Comparison of ENCODE assay signal across 10 mouse cellular contexts in genomic region chr2:38485409-38485808, GRCm38 (mm10). TPM values are rescaled to one million over a fixed set of nuclear protein-coding genes. Genes with fewer than 3 reads are reported as not detected.
A peak's percentile ranks its signal among the peaks of the same experiment; 100 is the strongest.
DNase-seq lines count a peak whose midpoint lies in the region; ATAC-seq and TF ChIP-seq lines count a peak whose summit lies in the region.
"Had no signal": no experiment of that assay in that cellular context is flagged by ENCODE, and none has a peak within 500 bp of the region (broad histone marks: within the 10 kb centered on the region; RNA-seq: fewer than 3 reads in every experiment).

No protein-coding gene starts in this region.

- no peak overlapping the region for H3K4me3 ChIP-seq in heart, embryonic 12.5 days
- no peak overlapping the region for H3K4me3 ChIP-seq in liver, adult 2 months (ENCODE audit: insufficient read depth, low read depth, low read length)
- no peak overlapping the region for H3K4me3 ChIP-seq in intestine, embryonic 15.5 days (replicated peaks)
- no peak overlapping the region for H3K4me3 ChIP-seq in small intestine, adult 2 months (ENCODE audit: low read depth, low read length)
- H3K4me3 ChIP-seq: erythroblast, embryonic 14.5 days had no signal

- no peak overlapping the region for H3K9ac ChIP-seq in heart, embryonic 12.5 days
- H3K9ac ChIP-seq in liver, adult 2 months (ENCODE audit: low read depth, low read length): no peak overlapping the region
- H3K9ac ChIP-seq in intestine, embryonic 15.5 days: no peak overlapping the region

- no peaks in the 10 kb centered on the region for H3K27me3 ChIP-seq in heart, embryonic 12.5 days (replicated peaks)
- no peaks in the 10 kb centered on the region for H3K27me3 ChIP-seq in liver, adult 2 months (ENCODE audit: control insufficient read depth, insufficient read depth, low read length)
- no peaks in the 10 kb centered on the region for H3K27me3 ChIP-seq in intestine, embryonic 15.5 days (replicated peaks)
- no peaks in the 10 kb centered on the region for H3K27me3 ChIP-seq in small intestine, adult 2 months (ENCODE audit: control insufficient read depth, insufficient read depth, low read length)

- 78% methylated on average over 3 of the region's 3 CpGs for WGBS in heart, embryonic 12.5 days
- 34% methylated on average over 3 of the region's 3 CpGs for WGBS in liver, adult 2 months
- whole genome bisulfite sequencing in intestine, embryonic 15.5 days: 70% methylated on average over 3 of the region's 3 CpGs
- 24% methylated on average over 3 of the region's 3 CpGs for WGBS in small intestine, adult 2 months

- H3K27ac ChIP-seq in heart, embryonic 12.5 days (ENCODE audit: poor library complexity, severe bottlenecking): peak overlapping the region; percentile 51; the same call in 1 of the 2 replicates
- H3K27ac ChIP-seq in liver, adult 2 months (replicated peaks; ENCODE audit: insufficient read depth, low read depth, low read length): peak overlapping the region; percentile 87
- peak overlapping the region; percentile 87 for H3K27ac ChIP-seq in intestine, embryonic 15.5 days
- H3K27ac ChIP-seq in small intestine, adult 2 months (ENCODE audit: insufficient read depth, low read depth, low read length): peak overlapping the region; percentile 80

- no peaks in the 10 kb centered on the region for H3K79me2 ChIP-seq in liver, adult 2 months (ENCODE audit: control insufficient read depth, insufficient read depth, low read length)

- no peak for TF ChIP-seq CTCF in liver, adult 2 months (IDR thresholded peaks at IDR 0.05; ENCODE audit: low read depth, low read length)
- no peak for TF ChIP-seq CTCF in small intestine, adult 2 months (IDR thresholded peaks at IDR 0.05; ENCODE audit: extremely low read depth, insufficient read length, insufficient replicate concordance, low read depth, low read length)

- ATAC-seq in heart, embryonic 12.5 days (ENCODE audit: insufficient number of reproducible peaks, low FRiP score): no peak
- ATAC-seq in intestine, embryonic 15.5 days: peak; percentile 52

- no peak for DNase-seq in heart, adult 9 months (ENCODE audit: low spot score in 2 of 2)
- DNase-seq in liver, adult 2 months (ENCODE audit: extremely low read depth, low read depth, low spot score): no peak
- no peak for DNase-seq in liver
- DNase-seq in left cerebral cortex, postnatal 4 days: no peak
- DNase-seq in spleen, adult 18-20 months: no peak

- TF ChIP-seq POLR2A in liver, adult 2 months (IDR thresholded peaks at IDR 0.05; ENCODE audit: extremely low read depth, insufficient read depth, low read length): no peak
- no peak for TF ChIP-seq POLR2A in small intestine, adult 2 months (IDR thresholded peaks at IDR 0.05; ENCODE audit: low read depth, low read length)

- H3K4me2 ChIP-seq in heart, embryonic 12.5 days: no peak overlapping the region
- no peak overlapping the region; the same call in 1 of the 2 replicates for H3K4me2 ChIP-seq in intestine, embryonic 15.5 days (replicated peaks)

- H3K4me1 ChIP-seq in heart, embryonic 12.5 days (replicated peaks): peaks cover 30% of the 10 kb centered on the region
- H3K4me1 ChIP-seq in liver, adult 2 months (ENCODE audit: control insufficient read depth, insufficient read depth, low read length): peaks cover 18% of the 10 kb centered on the region
- peaks cover 14% of the 10 kb centered on the region for H3K4me1 ChIP-seq in intestine, embryonic 15.5 days (replicated peaks)
- peaks cover 26% of the 10 kb centered on the region for H3K4me1 ChIP-seq in small intestine, adult 2 months (ENCODE audit: control insufficient read depth, insufficient read depth, insufficient read length, low read length)

- H3K36me3 ChIP-seq in heart, embryonic 12.5 days: no peaks in the 10 kb centered on the region
- H3K36me3 ChIP-seq in liver, adult 2 months (ENCODE audit: control insufficient read depth, insufficient read depth, low read length): no peaks in the 10 kb centered on the region
- no peaks in the 10 kb centered on the region for H3K36me3 ChIP-seq in intestine, embryonic 15.5 days
- H3K36me3 ChIP-seq in small intestine, adult 2 months (ENCODE audit: control insufficient read depth, insufficient read depth, low read length): no peaks in the 10 kb centered on the region
- H3K36me3 ChIP-seq: G1E had no signal

- intact Hi-C loops in left cerebral cortex, postnatal 4 days (cut with DNase I): no loop called here

- H3K9me3 ChIP-seq in heart, embryonic 12.5 days (replicated peaks): peaks cover 3% of the 10 kb centered on the region; the same call in 1 of the 2 replicates
- H3K9me3 ChIP-seq in intestine, embryonic 15.5 days: no peaks in the 10 kb centered on the region

RNA-seq across cellular contexts. Expression of gene Nek6, which starts 26.0 kb away (rescaled TPM):
- 71.8 and 79.2 TPM in 2 replicates for polyA plus RNA-seq in heart, embryonic 12.5 days (2016; fragmentation: Nextera tagmentation; extraction: Ambion mirVana)
- 13.6 and 17.1 TPM in 2 replicates for total RNA-seq in liver, adult 2 months (2014; rRNA removed)
- 51.0 and 58.8 TPM in 2 replicates for polyA plus RNA-seq in liver, adult 2 months (2012; rRNA removed)
- 102 and 104 TPM in 2 replicates for polyA plus RNA-seq in intestine, embryonic 15.5 days (2015; fragmentation: Nextera tagmentation; extraction: Ambion mirVana)
- 24.6 and 173 TPM in 2 replicates for polyA plus RNA-seq in small intestine, adult 2 months (2012; rRNA removed)
- 10 to 100 TPM; 29.0 to 33.7 TPM for total RNA-seq in left cerebral cortex, postnatal 4 days (2021)
